Mouse (Mus musculus) ES-E14 (cell line): ENCODE measurements at regions not wholly inside any gene's neighbourhood (a gene's known extent, or its start where the extent isn't known, plus 50 kb on each side); places are given as distances from the start of the nearest gene placed in this dataset.

ENCODE experiments used
- CHD2 ChIP-seq: IDR thresholded peaks from 2 replicates; pipeline ENCODE4 v1.6.1; 2014; ENCODE audit warnings: mild to moderate bottlenecking, low read depth, low read length, inconsistent platforms
- MAFK ChIP-seq: IDR thresholded peaks from 2 replicates; pipeline ENCODE4 v1.6.1; 2014; ENCODE audit warnings: mild to moderate bottlenecking, low read depth, low read length, inconsistent platforms; ENCODE audit not compliant: insufficient read depth
- ZC3H11A ChIP-seq: IDR thresholded peaks from 2 replicates; pipeline ENCODE4 v1.6.1; 2012; ENCODE audit warnings: low read depth, mild to moderate bottlenecking, inconsistent platforms, low read length, borderline replicate concordance
- ZNF384 ChIP-seq: IDR thresholded peaks from 2 replicates; pipeline ENCODE4 v1.6.1; 2012; ENCODE audit warnings: low read depth, low read length, inconsistent platforms

GRCm38 (mm10) chr5:64579086-64579485, 224.1 kb upstream of the Klf3 start:
- TF ChIP-seq ZNF384 (no peak), MAFK (no peak), ZC3H11A (no peak), CHD2 (no peak)
